Mouse (Mus musculus): ENCODE measurements around the gene Myt1l. TPM values are rescaled to one million over a fixed set of nuclear protein-coding genes. Genes with fewer than 3 reads are reported as not detected.

The Myt1l gene
- 66.5 and 72.6 TPM in 2 replicates for polyA plus RNA-seq (2016; fragmentation: Nextera tagmentation; extraction: Ambion mirVana)

DNA sequence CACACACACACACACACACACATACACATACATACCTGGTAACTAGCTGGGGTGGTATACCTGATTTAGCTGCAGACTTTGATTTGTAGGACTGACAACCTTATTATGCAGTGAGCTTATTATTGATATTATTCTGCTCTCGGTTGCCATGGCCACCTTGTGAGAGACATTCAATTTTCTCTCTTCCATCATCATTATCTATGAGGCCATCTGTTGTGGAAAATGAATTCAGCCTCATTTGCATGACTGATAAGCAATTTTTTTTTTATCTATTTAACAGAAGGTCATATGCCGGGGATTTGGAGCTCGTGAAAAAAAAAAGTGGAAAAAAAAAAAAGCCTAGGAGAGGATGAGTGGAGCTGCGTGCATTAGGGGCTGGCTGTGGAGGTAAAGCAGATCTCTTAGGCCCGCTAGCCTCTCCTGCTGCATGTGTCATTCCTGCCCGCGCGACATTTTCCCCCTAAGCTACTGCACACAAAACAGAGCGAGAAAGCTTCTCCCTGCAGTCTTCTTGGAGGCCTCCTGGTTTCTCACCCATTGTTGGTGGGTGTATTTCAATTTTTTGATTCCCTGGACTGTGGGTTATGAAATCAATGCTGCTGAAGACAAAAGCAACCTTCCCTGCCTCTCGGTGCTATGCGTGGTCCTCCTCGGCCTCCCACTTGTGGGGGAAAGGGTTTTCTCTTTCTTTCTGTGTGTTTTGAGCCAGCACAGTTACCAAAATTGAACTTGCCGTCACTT is at the start of gene Myt1l:
TSS of gene Myt1l (plus strand) at position 354 of the 741 bp plus-strand sequence.
- Histone ChIP-seq H3K27ac (peak within 1 kb of the TSS; percentile 94), H3K9me3 (no peaks in the 10 kb centered on the region), H3K36me3 (no peaks in the 10 kb centered on the region), H3K9ac (peak within 1 kb of the TSS; percentile 59), H3K4me1 (peaks cover 16% of the 10 kb centered on the region; the same call in 1 of the 2 replicates), H3K27me3 (replicated peaks) (no peaks in the 10 kb centered on the region), H3K4me2 (replicated peaks) (peak within 1 kb of the TSS; percentile 66), H3K4me3 (peak within 1 kb of the TSS; percentile 42)
- 20% methylated on average over 13 of the region's 13 CpGs for WGBS
- peak; percentile 41 for ATAC-seq (ENCODE audit: low FRiP score, low read depth)

DNA sequence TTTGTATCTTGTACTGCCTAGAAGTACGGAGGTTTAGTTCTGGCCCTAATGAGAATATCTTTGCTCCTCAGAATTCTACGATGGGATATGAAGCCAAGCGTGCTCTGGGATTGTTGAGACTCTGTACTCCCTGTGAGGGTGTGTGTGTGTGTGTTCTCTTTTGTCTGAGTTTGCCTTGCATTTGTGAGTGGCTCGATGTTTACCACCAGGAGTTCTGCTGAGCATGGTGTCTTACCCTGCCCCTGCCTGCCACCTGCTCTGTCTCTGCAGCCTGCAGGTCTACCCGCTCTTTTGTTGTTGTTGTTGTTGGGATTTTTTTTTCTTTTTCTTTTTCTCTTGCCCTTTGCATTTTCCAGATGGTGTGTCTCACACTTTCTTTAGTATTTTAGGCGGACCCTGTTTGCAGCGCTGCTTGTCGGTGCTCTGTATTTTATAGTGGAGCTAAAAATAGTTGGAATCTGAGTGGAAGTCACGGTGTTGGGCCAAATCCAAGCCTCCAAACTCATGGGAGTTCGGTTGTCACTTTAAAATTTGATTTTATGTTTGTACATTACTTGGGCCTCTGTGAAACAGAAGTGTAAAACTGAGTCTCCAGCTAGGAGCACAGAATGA is 41.7 kb upstream of the Myt1l start:
- Histone ChIP-seq H3K4me3 (no peak overlapping the region), H3K9me3 (no peaks in the 10 kb centered on the region), H3K27ac (no peak overlapping the region), H3K4me1 (no peaks in the 10 kb centered on the region), H3K4me2 (replicated peaks) (no peak overlapping the region), H3K36me3 (no peaks in the 10 kb centered on the region), H3K9ac (no peak overlapping the region), H3K27me3 (replicated peaks) (no peaks in the 10 kb centered on the region)
- no peak for ATAC-seq (ENCODE audit: low FRiP score, low read depth)
- 85% methylated on average over 10 of the region's 10 CpGs for WGBS

DNA sequence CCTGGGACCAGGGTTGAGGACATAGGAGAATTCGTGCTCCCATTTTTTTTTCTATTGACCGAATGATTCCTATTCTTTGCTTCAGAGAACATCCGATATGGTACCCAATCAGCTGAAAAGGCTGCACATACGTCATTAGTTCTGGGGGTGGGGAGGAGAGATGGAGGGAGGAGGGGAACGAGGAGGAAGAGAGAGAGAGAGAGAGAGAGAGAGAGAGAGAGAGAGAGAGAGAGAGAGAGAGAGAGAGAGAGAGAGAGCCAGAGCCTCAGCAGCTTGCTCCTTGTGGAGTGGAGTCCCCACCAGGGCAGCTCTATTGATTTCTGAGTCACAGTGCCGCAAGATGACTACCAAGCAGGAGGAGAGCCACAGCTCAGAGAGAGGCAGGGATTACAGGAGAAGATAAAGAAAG is 1.9 kb upstream of the Myt1l start:
- peak; percentile 69 for ATAC-seq (ENCODE audit: low FRiP score, low read depth)
- Histone ChIP-seq H3K4me1 (peaks cover 6% of the 10 kb centered on the region; the same call in 1 of the 2 replicates), H3K27me3 (replicated peaks) (no peaks in the 10 kb centered on the region), H3K27ac (peak overlapping the region; percentile 82), H3K4me3 (no peak overlapping the region), H3K4me2 (replicated peaks) (peak overlapping the region; percentile 66), H3K9me3 (no peaks in the 10 kb centered on the region), H3K36me3 (no peaks in the 10 kb centered on the region), H3K9ac (peak overlapping the region; percentile 44; the same call in 1 of the 2 replicates)
- 3% methylated on average over 6 of the region's 6 CpGs for WGBS

DNA sequence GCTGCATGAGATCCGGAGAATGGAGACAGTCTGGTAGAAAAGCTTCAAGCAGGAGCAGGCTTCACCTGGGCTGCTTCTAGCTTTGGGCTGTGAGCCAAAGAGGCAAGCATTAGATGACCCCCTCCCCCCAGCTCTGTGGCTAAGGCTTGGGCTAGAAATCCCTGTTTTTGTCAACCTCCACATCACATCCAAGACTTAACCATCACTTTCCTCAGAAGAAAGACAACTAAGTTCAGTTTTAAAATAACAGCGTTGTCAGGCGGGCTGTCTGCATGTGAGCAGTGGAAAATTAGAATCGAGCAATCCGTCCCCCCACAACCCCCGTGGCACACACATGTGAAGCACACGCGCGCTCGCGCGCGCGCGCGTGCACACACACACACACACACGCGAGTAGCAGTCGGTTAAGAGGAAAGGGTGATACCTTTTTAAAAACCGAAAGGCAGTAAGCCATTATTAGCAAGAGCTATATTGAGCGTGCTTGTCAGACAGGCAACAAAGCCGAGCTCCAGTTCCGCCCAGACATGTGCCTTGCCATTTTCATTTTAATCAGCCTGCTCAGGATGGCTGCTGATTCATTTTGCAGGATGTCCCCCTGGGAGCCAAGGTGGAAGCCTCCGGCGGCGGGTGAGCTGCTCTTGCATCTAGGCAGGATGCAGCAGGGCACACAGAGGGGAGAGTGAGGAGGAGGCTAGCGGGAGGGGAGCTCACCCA is 979 bp upstream of the Myt1l start:
- WGBS, result under 1% methylated on average over 27 of the region's 27 CpGs
- H3K27ac ChIP-seq, result peak overlapping the region; percentile 94
- H3K9ac ChIP-seq, result peak overlapping the region; percentile 56
- no peaks in the 10 kb centered on the region for H3K27me3 ChIP-seq (replicated peaks)
- no peaks in the 10 kb centered on the region for H3K36me3 ChIP-seq
- ATAC-seq (ENCODE audit: low FRiP score, low read depth), result peak; percentile 89
- no peaks in the 10 kb centered on the region for H3K9me3 ChIP-seq
- H3K4me3 ChIP-seq, result peak overlapping the region; percentile 32
- peak overlapping the region; percentile 66 for H3K4me2 ChIP-seq (replicated peaks)
- H3K4me1 ChIP-seq, result peaks cover 6% of the 10 kb centered on the region; the same call in 1 of the 2 replicates

DNA sequence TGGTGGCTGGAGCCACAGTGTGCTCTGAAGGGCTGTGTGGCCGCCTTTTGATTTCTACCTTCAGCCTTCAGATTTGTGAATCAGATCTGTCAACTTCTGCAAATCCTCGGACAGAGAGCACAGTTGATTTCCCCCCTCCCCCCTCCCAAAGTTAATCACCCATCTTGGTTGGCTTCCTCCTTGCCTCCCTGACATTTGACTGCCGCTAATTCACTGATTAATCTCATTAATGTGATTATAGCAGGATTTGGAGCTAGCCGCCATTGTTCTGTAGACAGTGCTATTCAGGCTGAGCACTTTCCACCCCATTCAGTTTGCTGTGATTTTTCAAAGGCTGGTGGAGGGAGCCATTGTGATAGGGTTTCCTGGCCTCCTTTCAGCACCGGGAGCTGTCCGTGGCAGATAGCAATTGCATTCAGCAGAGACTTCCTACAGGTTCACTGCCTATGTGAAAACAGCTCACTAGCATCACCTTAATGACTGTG is 2.1 kb downstream of the Myt1l start:
- 7% methylated on average over 6 of the region's 6 CpGs for WGBS
- ATAC-seq (ENCODE audit: low FRiP score, low read depth), result no peak
- peak overlapping the region; percentile 29 for H3K4me3 ChIP-seq
- no peaks in the 10 kb centered on the region for H3K27me3 ChIP-seq (replicated peaks)
- no peaks in the 10 kb centered on the region for H3K36me3 ChIP-seq
- H3K9ac ChIP-seq, result peak overlapping the region; percentile 53
- peak overlapping the region; percentile 41 for H3K4me2 ChIP-seq (replicated peaks)
- H3K27ac ChIP-seq, result peak overlapping the region; percentile 60
- H3K4me1 ChIP-seq, result peaks cover 28% of the 10 kb centered on the region; the same call in 1 of the 2 replicates
- H3K9me3 ChIP-seq, result no peaks in the 10 kb centered on the region

DNA sequence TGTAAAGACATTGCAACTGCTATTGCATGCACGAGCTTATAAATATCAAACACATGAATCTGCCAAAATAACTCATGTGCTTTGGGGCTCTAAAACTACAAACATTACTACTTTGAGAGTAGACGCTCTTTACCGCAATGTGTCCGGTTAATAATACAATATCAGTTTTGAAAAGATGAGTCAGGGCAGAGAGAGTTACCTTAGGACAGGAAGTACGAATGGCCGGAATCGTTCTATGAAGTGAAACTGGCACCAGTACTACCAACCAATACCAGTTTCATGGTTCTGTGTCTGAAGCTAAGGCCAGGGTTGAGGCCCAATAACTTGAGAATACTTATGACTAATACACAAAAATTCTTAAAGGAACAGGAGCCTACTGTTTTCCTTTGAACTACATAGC is 2.6 kb downstream of the Myt1l start:
- Histone ChIP-seq H3K4me1 (peaks cover 28% of the 10 kb centered on the region; the same call in 1 of the 2 replicates), H3K9ac (peak overlapping the region; percentile 53), H3K36me3 (no peaks in the 10 kb centered on the region), H3K4me3 (peak overlapping the region; percentile 29), H3K27me3 (replicated peaks) (no peaks in the 10 kb centered on the region), H3K4me2 (replicated peaks) (peak overlapping the region; percentile 41), H3K27ac (peak overlapping the region; percentile 60), H3K9me3 (no peaks in the 10 kb centered on the region)
- no peak for ATAC-seq (ENCODE audit: low FRiP score, low read depth)
- WGBS, result 80% methylated on average over 7 of the region's 7 CpGs

DNA sequence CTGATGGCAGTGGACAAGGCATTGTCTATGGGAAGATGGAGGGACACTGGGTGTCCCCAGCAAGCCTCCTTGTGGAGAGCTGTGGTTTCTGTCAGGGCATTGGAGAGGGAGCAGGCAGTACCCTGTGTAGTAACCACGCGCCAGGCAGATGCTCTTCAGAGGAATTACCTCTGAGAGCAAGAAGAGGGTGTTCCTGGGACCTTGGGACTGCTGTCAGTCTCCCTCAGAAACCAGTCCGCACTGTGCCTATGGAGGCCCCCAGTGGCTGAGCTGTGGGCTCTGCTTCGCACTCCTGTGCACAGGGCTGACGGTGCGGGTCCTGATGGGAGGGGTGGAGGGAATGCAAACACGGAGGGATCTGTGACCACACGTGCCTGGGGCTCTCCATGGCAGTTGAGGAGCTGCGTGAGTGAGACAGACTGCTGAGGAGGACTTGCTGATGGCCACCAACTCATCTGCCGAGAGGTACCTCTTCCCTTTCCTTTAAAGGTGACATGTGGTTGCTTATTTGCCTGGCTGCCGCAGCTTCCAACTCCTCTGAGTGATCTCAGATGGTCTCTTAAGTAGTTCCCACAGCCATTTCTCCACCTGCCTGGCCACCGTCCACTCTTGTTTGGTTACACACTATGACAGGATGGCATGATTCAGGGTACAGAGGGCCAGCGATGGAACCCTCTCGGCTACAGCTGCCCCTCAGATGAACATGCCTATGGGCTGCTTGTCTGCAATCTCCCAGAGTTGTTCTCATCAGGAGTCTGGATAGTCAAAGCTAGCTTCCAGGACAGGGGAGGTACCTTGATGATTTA is 5.1 kb downstream of the Myt1l start:
- Histone ChIP-seq H3K27ac (peak overlapping the region; percentile 60), H3K36me3 (no peaks in the 10 kb centered on the region), H3K9me3 (no peaks in the 10 kb centered on the region), H3K4me1 (peaks cover 29% of the 10 kb centered on the region), H3K9ac (peak overlapping the region; percentile 55), H3K4me3 (peak overlapping the region; percentile 42), H3K27me3 (replicated peaks) (no peaks in the 10 kb centered on the region), H3K4me2 (replicated peaks) (peak overlapping the region; percentile 71)
- peak; percentile 54 for ATAC-seq (ENCODE audit: low FRiP score, low read depth)
- 30% methylated on average over 14 of the region's 14 CpGs for WGBS

DNA sequence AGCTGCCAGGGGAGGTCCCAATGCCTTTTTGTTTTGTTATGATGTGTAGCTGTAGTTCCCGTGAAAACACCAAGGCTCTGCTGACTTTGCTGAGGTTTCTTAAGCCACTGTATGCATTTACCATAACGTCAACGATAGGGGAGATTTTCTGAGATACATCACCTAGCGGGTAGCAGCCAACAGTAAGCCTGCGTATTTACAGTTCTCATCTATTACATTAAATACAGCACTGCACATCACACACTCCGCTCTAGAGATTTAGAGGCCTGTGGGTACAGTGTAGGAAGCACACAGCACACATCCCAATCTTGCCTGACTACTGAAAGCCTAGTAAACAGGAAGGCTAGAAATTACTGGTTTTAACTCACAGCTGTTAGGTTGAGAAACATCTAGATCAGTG is 6.1 kb downstream of the Myt1l start:
- Histone ChIP-seq H3K4me3 (peak overlapping the region; percentile 42), H3K4me2 (replicated peaks) (peak overlapping the region; percentile 71), H3K27me3 (replicated peaks) (no peaks in the 10 kb centered on the region), H3K9ac (peak overlapping the region; percentile 65), H3K9me3 (no peaks in the 10 kb centered on the region), H3K4me1 (peaks cover 36% of the 10 kb centered on the region), H3K36me3 (no peaks in the 10 kb centered on the region), H3K27ac (peak overlapping the region; percentile 87)
- ATAC-seq (ENCODE audit: low FRiP score, low read depth), result no peak
- 12% methylated on average over 6 of the region's 6 CpGs for WGBS

DNA sequence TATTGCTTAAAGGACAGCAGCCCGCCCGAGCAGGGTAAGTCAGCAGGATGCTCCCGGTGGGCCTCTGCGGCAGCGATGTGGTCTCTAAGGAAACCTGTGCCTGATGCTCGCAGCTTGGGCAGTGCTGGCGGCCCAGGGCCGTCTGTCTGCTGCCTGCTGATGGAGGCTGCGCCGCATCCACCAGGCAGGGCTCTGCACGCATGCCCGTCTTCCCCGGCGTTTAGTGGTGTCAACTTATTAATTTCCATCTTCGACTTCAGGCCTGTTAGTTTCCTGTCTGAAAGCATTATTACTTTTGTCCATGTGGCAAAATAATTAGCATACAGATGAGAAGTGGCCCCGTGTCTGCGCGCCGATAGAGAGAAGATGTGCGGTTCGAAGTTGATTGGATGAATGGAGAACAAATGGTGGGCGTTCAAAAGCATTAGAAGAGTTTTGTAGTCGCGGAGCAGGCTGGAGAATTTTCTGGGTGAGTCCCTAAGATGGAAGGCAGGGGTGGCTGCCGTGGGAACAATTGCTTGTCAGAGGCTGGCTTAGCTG is 6.6 kb downstream of the Myt1l start:
- Histone ChIP-seq H3K4me1 (peaks cover 38% of the 10 kb centered on the region), H3K27me3 (replicated peaks) (no peaks in the 10 kb centered on the region), H3K9me3 (no peaks in the 10 kb centered on the region), H3K4me3 (peak overlapping the region; percentile 42), H3K27ac (peak overlapping the region; percentile 87), H3K4me2 (replicated peaks) (peak overlapping the region; percentile 71), H3K36me3 (no peaks in the 10 kb centered on the region), H3K9ac (peak overlapping the region; percentile 65)
- under 1% methylated on average over 25 of the region's 25 CpGs for WGBS
- ATAC-seq (ENCODE audit: low FRiP score, low read depth), result peak; percentile 22; the same call in 1 of the 2 replicates

DNA sequence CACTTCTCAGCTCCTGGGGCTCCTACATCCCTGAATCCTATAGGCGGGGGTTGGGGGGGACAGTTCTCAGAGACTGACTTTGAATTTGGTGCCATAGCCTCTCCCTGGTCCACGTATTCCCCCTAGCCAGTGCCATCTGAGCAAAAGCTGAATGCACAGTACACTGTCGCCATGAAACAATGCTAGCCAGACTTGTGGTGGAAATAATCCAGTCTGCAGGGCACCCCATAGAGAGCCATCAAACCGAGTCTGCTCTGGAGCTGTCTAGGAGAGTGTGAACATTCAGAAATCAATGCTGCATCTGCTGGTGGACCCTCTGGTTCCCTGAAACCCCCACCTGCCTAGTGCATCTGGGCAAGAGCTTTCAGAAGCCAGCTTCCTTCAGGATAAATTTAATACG is 9.7 kb downstream of the Myt1l start:
- Histone ChIP-seq H3K9ac (peak overlapping the region; percentile 48; the same call in 1 of the 2 replicates), H3K4me1 (peaks cover 31% of the 10 kb centered on the region), H3K27me3 (replicated peaks) (no peaks in the 10 kb centered on the region), H3K36me3 (no peaks in the 10 kb centered on the region), H3K27ac (peak overlapping the region; percentile 59), H3K4me3 (0 out of 2 replicates have a peak overlapping the region, but pooled peaks have one; percentile 9), H3K4me2 (replicated peaks) (peak overlapping the region; percentile 71), H3K9me3 (no peaks in the 10 kb centered on the region)
- 50% methylated on average over 5 of the region's 5 CpGs for WGBS
- ATAC-seq (ENCODE audit: low FRiP score, low read depth), result no peak

DNA sequence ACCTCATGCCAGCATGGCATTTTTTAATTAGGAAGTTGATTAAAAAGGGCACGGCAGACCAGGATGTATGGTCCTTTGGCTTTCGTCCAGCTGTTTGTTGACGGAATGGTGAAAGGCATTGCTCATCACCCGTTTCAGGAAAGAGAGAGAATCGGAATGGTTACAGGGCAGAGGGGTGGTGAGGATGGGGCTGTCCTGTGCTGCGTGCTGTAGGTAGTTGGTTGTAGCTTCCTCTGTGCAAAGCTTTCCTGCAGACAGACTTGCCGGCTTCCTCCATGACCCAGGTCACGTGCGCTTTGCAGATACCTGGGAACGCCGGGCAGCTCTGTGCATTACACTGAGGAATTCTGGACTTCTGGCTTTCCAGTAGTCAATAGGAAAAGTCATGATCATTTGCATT is 10.3 kb downstream of the Myt1l start:
- H3K27me3 ChIP-seq (replicated peaks), result no peaks in the 10 kb centered on the region
- H3K9me3 ChIP-seq, result no peaks in the 10 kb centered on the region
- H3K4me2 ChIP-seq (replicated peaks), result peak overlapping the region; percentile 71
- no peak for ATAC-seq (ENCODE audit: low FRiP score, low read depth)
- 78% methylated on average over 11 of the region's 11 CpGs for WGBS
- H3K36me3 ChIP-seq, result no peaks in the 10 kb centered on the region
- H3K4me1 ChIP-seq, result peaks cover 26% of the 10 kb centered on the region
- H3K27ac ChIP-seq, result peak overlapping the region; percentile 59; the same call in 1 of the 2 replicates
- peak overlapping the region; percentile 9 for H3K4me3 ChIP-seq
- H3K9ac ChIP-seq, result peak overlapping the region; percentile 48; the same call in 1 of the 2 replicates
